Mouse (Mus musculus): ENCODE measurements at regions not wholly inside any gene's neighbourhood (a gene's known extent, or its start where the extent isn't known, plus 50 kb on each side); places are given as distances from the start of the nearest gene placed in this dataset.
"Not testable (repeated sequence)": the region's sequence is repeated elsewhere in the genome, so short reads cannot be mapped to it uniquely, and the experiment has no call there.

DNA sequence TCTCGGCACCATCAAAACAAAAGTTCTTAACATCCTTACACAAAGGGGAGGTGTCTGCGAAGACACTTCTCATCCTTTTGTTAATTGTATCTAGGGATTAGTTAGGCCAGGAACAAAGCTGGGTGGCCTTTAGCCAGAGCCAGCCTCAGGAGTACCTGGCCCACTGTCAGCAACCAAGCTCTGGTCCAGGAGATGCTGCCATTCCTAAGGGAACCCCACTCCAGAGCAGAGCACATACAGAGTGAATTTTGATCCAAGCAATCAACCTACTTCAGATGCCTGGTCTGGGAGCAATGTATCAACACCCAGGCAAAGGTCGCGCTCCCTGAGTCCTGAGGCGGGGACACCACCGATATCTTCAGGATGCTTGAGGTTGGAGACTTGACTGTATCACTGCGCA lies 97.5 kb downstream of the 1700129C05Rik start:
- H3K9ac ChIP-seq: no peak overlapping the region
- ATAC-seq (ENCODE audit: insufficient number of reproducible peaks, low FRiP score): no peak
- WGBS: 74% methylated on average over 7 of the region's 7 CpGs

GRCm38 (mm10) chr14:59042152-59042551 lies 100.5 kb downstream of the 1700129C05Rik start:
- ATAC-seq (ENCODE audit: insufficient number of reproducible peaks, low FRiP score): no peak
- H3K4me3 ChIP-seq: no peak overlapping the region
- H3K9ac ChIP-seq: no peak overlapping the region
- no peaks in the 10 kb centered on the region for H3K4me1 ChIP-seq (replicated peaks)
- H3K27ac ChIP-seq (ENCODE audit: poor library complexity, severe bottlenecking): no peak overlapping the region
- H3K36me3 ChIP-seq: no peaks in the 10 kb centered on the region
- no peak overlapping the region for H3K4me2 ChIP-seq
- no peaks in the 10 kb centered on the region for H3K9me3 ChIP-seq (replicated peaks)
- 88% methylated on average over 2 of the region's 2 CpGs for WGBS
- H3K27me3 ChIP-seq (replicated peaks): no peaks in the 10 kb centered on the region

More for the DNA sequence above, 97.5 kb downstream of the 1700129C05Rik start:
- no peak overlapping the region for H3K4me3 ChIP-seq
- H3K36me3 ChIP-seq: no peaks in the 10 kb centered on the region
- no peak overlapping the region for H3K27ac ChIP-seq (ENCODE audit: poor library complexity, severe bottlenecking)
- H3K27me3 ChIP-seq (replicated peaks): no peaks in the 10 kb centered on the region
- no peak overlapping the region for H3K4me2 ChIP-seq
- no peaks in the 10 kb centered on the region for H3K4me1 ChIP-seq (replicated peaks)
- H3K9me3 ChIP-seq (replicated peaks): no peaks in the 10 kb centered on the region

DNA sequence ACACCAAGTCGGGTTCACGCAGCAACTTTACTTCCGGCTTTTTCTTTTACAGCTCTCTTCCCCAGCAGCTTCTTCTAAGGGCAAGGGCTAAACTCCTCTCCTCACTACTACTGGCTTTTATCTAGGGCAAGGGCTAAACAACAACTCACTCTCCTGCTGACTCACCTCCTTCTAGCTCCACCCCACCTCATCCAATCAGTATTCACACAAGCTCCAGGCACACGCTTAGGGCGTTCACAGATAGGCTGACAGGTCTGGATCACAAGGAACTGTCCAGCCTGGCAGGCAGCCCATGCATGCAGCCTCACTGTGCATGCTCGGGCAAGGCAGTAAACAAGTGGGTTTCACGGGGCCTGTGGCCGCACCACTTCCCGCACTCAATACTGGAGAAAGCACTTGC lies 116.9 kb downstream of the 1700129C05Rik start:
- H3K4me3 ChIP-seq: 0 out of 2 replicates have a peak overlapping the region, but pooled peaks have one; percentile 8
- not testable (repeated sequence) for ATAC-seq (ENCODE audit: insufficient number of reproducible peaks, low FRiP score); H3K4me1 ChIP-seq (replicated peaks); H3K36me3 ChIP-seq; H3K27ac ChIP-seq (ENCODE audit: poor library complexity, severe bottlenecking); H3K9me3 ChIP-seq (replicated peaks); H3K9ac ChIP-seq; H3K27me3 ChIP-seq (replicated peaks)
- WGBS: 40% methylated on average over 9 of the region's 9 CpGs
- peak overlapping the region; percentile 38 for H3K4me2 ChIP-seq

- Histone ChIP-seq H3K36me3 (no peaks in the 10 kb centered on the region), H3K4me1 (replicated peaks) (no peaks in the 10 kb centered on the region), H3K4me2 (no peak overlapping the region), H3K27ac (ENCODE audit: poor library complexity, severe bottlenecking) (no peak overlapping the region), H3K9ac (no peak overlapping the region), H3K27me3 (replicated peaks) (no peaks in the 10 kb centered on the region), H3K4me3 (no peak overlapping the region), H3K9me3 (replicated peaks) (no peaks in the 10 kb centered on the region)
- ATAC-seq (ENCODE audit: insufficient number of reproducible peaks, low FRiP score): no peak
- 79% methylated on average over 3 of the region's 3 CpGs for WGBS
Measured at GRCm38 (mm10) chr14:59009534-59009933, 133.2 kb downstream of the 1700129C05Rik start.

DNA sequence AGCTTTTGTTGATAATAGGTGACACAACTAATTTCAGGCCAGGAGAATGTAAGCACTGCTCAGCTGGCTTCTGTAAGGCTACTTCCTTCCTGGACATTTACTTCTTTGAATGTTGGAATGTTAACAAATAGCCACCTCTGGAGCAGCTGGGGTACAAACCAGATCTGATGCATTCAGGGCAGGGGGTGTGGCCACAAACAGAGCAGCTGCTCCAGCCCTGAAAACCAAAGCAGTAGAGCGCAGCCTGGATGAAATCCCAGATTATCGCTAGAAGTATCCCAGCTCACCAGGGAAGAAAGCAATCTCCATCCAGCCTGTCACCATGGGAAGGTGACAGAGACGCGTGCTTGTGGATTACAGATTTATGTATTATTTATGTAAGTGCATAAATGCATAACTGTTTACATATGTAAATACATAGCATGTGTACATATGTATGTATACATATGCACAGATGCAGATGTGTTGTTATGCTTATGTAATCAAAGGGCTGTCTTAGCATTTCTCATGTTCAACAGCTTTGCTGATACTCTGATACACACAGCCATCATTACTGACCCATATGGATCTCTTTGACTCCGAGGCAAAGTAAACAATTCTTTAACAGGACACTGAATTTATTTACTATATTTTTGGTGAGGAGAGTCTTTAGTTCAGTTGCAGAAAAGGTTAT lies 143.5 kb downstream of the 1700129C05Rik start:
- Histone ChIP-seq H3K4me1 (replicated peaks) (peaks cover 13% of the 10 kb centered on the region), H3K9me3 (replicated peaks) (no peaks in the 10 kb centered on the region), H3K27me3 (replicated peaks) (no peaks in the 10 kb centered on the region), H3K36me3 (no peaks in the 10 kb centered on the region), H3K4me3 (no peak overlapping the region), H3K27ac (ENCODE audit: poor library complexity, severe bottlenecking) (no peak overlapping the region), H3K4me2 (no peak overlapping the region), H3K9ac (no peak overlapping the region)
- WGBS: 57% methylated on average over 5 of the region's 5 CpGs
- no peak for ATAC-seq (ENCODE audit: insufficient number of reproducible peaks, low FRiP score)

- H3K9ac ChIP-seq: no peak overlapping the region
- ATAC-seq (ENCODE audit: insufficient number of reproducible peaks, low FRiP score): no peak
- 82% methylated on average over 6 of the region's 6 CpGs for WGBS
Measured at GRCm38 (mm10) chr14:58994994-58995393, 147.7 kb downstream of the 1700129C05Rik start.

GRCm38 (mm10) chr14:58989644-58990217 lies 153.0 kb downstream of the 1700129C05Rik start:
- no peak overlapping the region for H3K9ac ChIP-seq
- WGBS: 72% methylated on average over 5 of the region's 5 CpGs
- H3K9me3 ChIP-seq (replicated peaks): peaks cover 3% of the 10 kb centered on the region; the same call in 1 of the 2 replicates
- H3K27ac ChIP-seq (ENCODE audit: poor library complexity, severe bottlenecking): no peak overlapping the region
- no peaks in the 10 kb centered on the region for H3K36me3 ChIP-seq
- no peak for ATAC-seq (ENCODE audit: insufficient number of reproducible peaks, low FRiP score)
- no peaks in the 10 kb centered on the region for H3K4me1 ChIP-seq (replicated peaks)
- H3K4me3 ChIP-seq: no peak overlapping the region
- H3K27me3 ChIP-seq (replicated peaks): no peaks in the 10 kb centered on the region
- H3K4me2 ChIP-seq: no peak overlapping the region

More at GRCm38 (mm10) chr14:58994994-58995393, 147.7 kb downstream of the 1700129C05Rik start:
- Histone ChIP-seq H3K4me3 (no peak overlapping the region), H3K4me2 (no peak overlapping the region), H3K9me3 (replicated peaks) (no peaks in the 10 kb centered on the region), H3K36me3 (no peaks in the 10 kb centered on the region), H3K27ac (ENCODE audit: poor library complexity, severe bottlenecking) (no peak overlapping the region), H3K4me1 (replicated peaks) (peaks cover 13% of the 10 kb centered on the region), H3K27me3 (replicated peaks) (no peaks in the 10 kb centered on the region)

DNA sequence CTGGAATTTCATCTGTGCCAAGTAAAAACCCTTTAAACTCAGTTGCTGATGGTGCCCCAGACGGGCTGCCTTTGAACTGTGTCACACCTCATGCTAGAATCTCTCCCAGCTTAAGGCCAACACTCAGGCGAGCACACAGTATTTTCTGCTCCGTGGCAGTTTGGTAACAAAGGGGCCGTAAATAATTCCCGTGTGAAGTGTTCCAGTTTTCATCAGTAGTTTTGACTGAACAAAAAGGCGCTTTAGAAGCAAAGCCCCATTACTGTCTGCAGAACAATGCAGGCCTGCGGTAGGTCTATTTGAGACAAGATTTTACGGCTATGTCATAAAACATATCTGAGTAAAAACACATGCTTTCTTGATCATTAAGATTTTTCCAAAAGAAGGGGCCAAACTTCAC lies 155.0 kb downstream of the 1700129C05Rik start:
- ATAC-seq (ENCODE audit: insufficient number of reproducible peaks, low FRiP score): no peak
- H3K27ac ChIP-seq (ENCODE audit: poor library complexity, severe bottlenecking): no peak overlapping the region
- H3K9me3 ChIP-seq (replicated peaks): peaks cover 3% of the 10 kb centered on the region; the same call in 1 of the 2 replicates
- no peak overlapping the region for H3K4me3 ChIP-seq
- no peak overlapping the region for H3K4me2 ChIP-seq
- H3K36me3 ChIP-seq: no peaks in the 10 kb centered on the region
- no peaks in the 10 kb centered on the region for H3K27me3 ChIP-seq (replicated peaks)
- WGBS: 69% methylated on average over 8 of the region's 8 CpGs
- no peaks in the 10 kb centered on the region for H3K4me1 ChIP-seq (replicated peaks)
- no peak overlapping the region for H3K9ac ChIP-seq

- Histone ChIP-seq H3K4me1 (replicated peaks) (no peaks in the 10 kb centered on the region), H3K4me2 (no peak overlapping the region), H3K9me3 (replicated peaks) (peaks cover 3% of the 10 kb centered on the region; the same call in 1 of the 2 replicates), H3K4me3 (no peak overlapping the region), H3K9ac (no peak overlapping the region), H3K27ac (ENCODE audit: poor library complexity, severe bottlenecking) (no peak overlapping the region), H3K27me3 (replicated peaks) (no peaks in the 10 kb centered on the region), H3K36me3 (no peaks in the 10 kb centered on the region)
- no peak for ATAC-seq (ENCODE audit: insufficient number of reproducible peaks, low FRiP score)
- WGBS: 74% methylated on average over 5 of the region's 5 CpGs
Measured at GRCm38 (mm10) chr14:58985838-58986237, 156.9 kb downstream of the 1700129C05Rik start.

- Histone ChIP-seq H3K27me3 (replicated peaks) (no peaks in the 10 kb centered on the region), H3K27ac (ENCODE audit: poor library complexity, severe bottlenecking) (no peak overlapping the region), H3K4me3 (no peak overlapping the region), H3K9ac (no peak overlapping the region), H3K9me3 (replicated peaks) (0 out of 2 replicates have a peak, but pooled peaks cover 3% of the 10 kb centered on the region), H3K36me3 (no peaks in the 10 kb centered on the region), H3K4me1 (replicated peaks) (peaks cover 3% of the 10 kb centered on the region; the same call in 1 of the 2 replicates), H3K4me2 (no peak overlapping the region)
- WGBS: 70% methylated on average over 4 of the region's 4 CpGs
- no peak for ATAC-seq (ENCODE audit: insufficient number of reproducible peaks, low FRiP score)
Measured at GRCm38 (mm10) chr14:58976791-58977190, 165.9 kb downstream of the 1700129C05Rik start.

- H3K9me3 ChIP-seq (replicated peaks): 0 out of 2 replicates have a peak, but pooled peaks cover 3% of the 10 kb centered on the region
- no peaks in the 10 kb centered on the region for H3K36me3 ChIP-seq
- 58% methylated on average over 3 of the region's 3 CpGs for WGBS
- no peak overlapping the region for H3K4me3 ChIP-seq
- H3K4me2 ChIP-seq: no peak overlapping the region
- H3K9ac ChIP-seq: no peak overlapping the region
- no peak for ATAC-seq (ENCODE audit: insufficient number of reproducible peaks, low FRiP score)
- no peaks in the 10 kb centered on the region for H3K27me3 ChIP-seq (replicated peaks)
- H3K4me1 ChIP-seq (replicated peaks): peaks cover 3% of the 10 kb centered on the region; the same call in 1 of the 2 replicates
- H3K27ac ChIP-seq (ENCODE audit: poor library complexity, severe bottlenecking): no peak overlapping the region
Measured at GRCm38 (mm10) chr14:58969248-58969647, 173.4 kb downstream of the 1700129C05Rik start.

All from heart, embryonic 12.5 days (tissue).